Mouse (Mus musculus): Measurements from ENCODE around the gene Cdk11b. TPM values are rescaled to one million over a fixed set of nuclear protein-coding genes. Genes with fewer than 3 reads are reported as not detected.

Gene Cdk11b
- total and polyA plus RNA-seq, 3 experiments, result 56.6 to 249 (median 113) TPM

- TF ChIP-seq POLR2AphosphoS5 (IDR thresholded peaks at IDR 0.05; ENCODE audit: borderline replicate concordance, low read depth, low read length) (no peak), NRF1 (IDR thresholded peaks at IDR 0.05; ENCODE audit: insufficient read depth, low read depth, low read length, poor library complexity, severe bottlenecking) (no peak), MAFK (IDR thresholded peaks at IDR 0.05; ENCODE audit: borderline replicate concordance, low read depth, low read length) (no peak), MEF2A (IDR thresholded peaks at IDR 0.05; ENCODE audit: extremely low read depth, insufficient replicate concordance, low read depth, low read length, poor library complexity, severe bottlenecking) (no peak), CHD1 (IDR thresholded peaks at IDR 0.05; ENCODE audit: low read depth, low read length) (no peak), JUND (IDR thresholded peaks at IDR 0.05; ENCODE audit: low read depth, low read length) (no peak)
- H3K4me1 ChIP-seq (ENCODE audit: control insufficient read depth in 1 of 2, insufficient read depth in 2 of 2, low read length in 2 of 2), result peaks cover 4 to 6% of the 10 kb centered on the region in 2 experiments
- peaks cover 1 to 9% of the 10 kb centered on the region in 2 experiments; a peak in 3 of 4 replicates for H3K36me3 ChIP-seq (ENCODE audit: control insufficient read depth in 1 of 2, insufficient read depth in 2 of 2, low read length in 2 of 2)
- no peak overlapping the region for H3K9ac ChIP-seq (ENCODE audit: control insufficient read depth, low read depth, low read length, poor library complexity, severe bottlenecking)
- no peak overlapping the region for H3K4me3 ChIP-seq (ENCODE audit: control insufficient read depth in 1 of 2, insufficient read depth in 1 of 2, low read depth in 2 of 2, low read length in 2 of 2)
- H3K27me3 ChIP-seq (ENCODE audit: control insufficient read depth in 1 of 2, insufficient read depth in 2 of 2, low read length in 2 of 2), result no peaks in the 10 kb centered on the region
- no peak overlapping the region for H3K27ac ChIP-seq (ENCODE audit: control insufficient read depth, low read depth, low read length)
- no peaks in the 10 kb centered on the region for H3K9me3 ChIP-seq (replicated peaks; ENCODE audit: insufficient read depth, low read length)
- DNase-seq (ENCODE audit: low read depth, low spot score), result no peak
- H3K79me2 ChIP-seq (ENCODE audit: control insufficient read depth, insufficient read depth, low read length, poor library complexity), result no peaks in the 10 kb centered on the region
These were observed 33.5 kb upstream of the Cdk11b start for GRCm38 (mm10) chr4:155591012-155591719.

- Histone ChIP-seq H3K27ac (ENCODE audit: control insufficient read depth, low read depth, low read length) (no peak overlapping the region), H3K9ac (ENCODE audit: control insufficient read depth, low read depth, low read length, poor library complexity, severe bottlenecking) (no peak overlapping the region), H3K4me3 (ENCODE audit: control insufficient read depth in 1 of 2, insufficient read depth in 1 of 2, low read depth in 2 of 2, low read length in 2 of 2) (no peak overlapping the region), H3K36me3 (ENCODE audit: control insufficient read depth in 1 of 2, insufficient read depth in 2 of 2, low read length in 2 of 2) (peaks cover 1 to 17% of the 10 kb centered on the region in 2 experiments; a peak in 3 of 4 replicates), H3K79me2 (ENCODE audit: control insufficient read depth, insufficient read depth, low read length, poor library complexity) (no peaks in the 10 kb centered on the region), H3K9me3 (replicated peaks; ENCODE audit: insufficient read depth, low read length) (no peaks in the 10 kb centered on the region), H3K27me3 (ENCODE audit: control insufficient read depth in 1 of 2, insufficient read depth in 2 of 2, low read length in 2 of 2) (no peaks in the 10 kb centered on the region), H3K4me1 (ENCODE audit: control insufficient read depth in 1 of 2, insufficient read depth in 2 of 2, low read length in 2 of 2) (peaks cover 21 to 23% of the 10 kb centered on the region in 2 experiments)
- DNase-seq (ENCODE audit: low read depth, low spot score), result no peak
- TF ChIP-seq SMC3 (IDR thresholded peaks at IDR 0.05; ENCODE audit: low read depth, low read length) (no peak), POLR2AphosphoS5 (IDR thresholded peaks at IDR 0.05; ENCODE audit: borderline replicate concordance, low read depth, low read length) (no peak), RAD21 (IDR thresholded peaks at IDR 0.05; ENCODE audit: low read depth, low read length) (no peak), CTCF (IDR thresholded peaks at IDR 0.05 in 2 of 3, conservative IDR thresholded peaks at IDR 0.05 in 1 of 3; ENCODE audit: control insufficient read depth in 1 of 3, insufficient read depth in 1 of 3, low read depth in 2 of 3, low read length in 3 of 3, poor library complexity in 1 of 3, severe bottlenecking in 1 of 3) (no peak), RCOR1 (IDR thresholded peaks at IDR 0.05; ENCODE audit: low read depth, low read length) (no peak), HCFC1 (IDR thresholded peaks at IDR 0.05; ENCODE audit: low read depth, low read length) (no peak), TCF12 (IDR thresholded peaks at IDR 0.05; ENCODE audit: low read depth, low read length) (no peak), MXI1 (IDR thresholded peaks at IDR 0.05; ENCODE audit: low read depth, low read length) (no peak), GABPA (IDR thresholded peaks at IDR 0.05; ENCODE audit: low read depth, low read length) (no peak), KAT2A (conservative IDR thresholded peaks at IDR 0.05; ENCODE audit: low read depth, low read length) (no peak), BHLHE40 (IDR thresholded peaks at IDR 0.05; ENCODE audit: borderline replicate concordance, low read depth, low read length) (no peak), ETS1 (IDR thresholded peaks at IDR 0.05; ENCODE audit: low read depth, low read length) (no peak), ELF1 (IDR thresholded peaks at IDR 0.05; ENCODE audit: low read depth, low read length) (no peak), SIN3A (IDR thresholded peaks at IDR 0.05; ENCODE audit: low read length) (no peak), ZNF384 (IDR thresholded peaks at IDR 0.05; ENCODE audit: low read depth, low read length) (no peak), CHD2 (IDR thresholded peaks at IDR 0.05; ENCODE audit: low read length) (no peak), MEF2A (IDR thresholded peaks at IDR 0.05; ENCODE audit: extremely low read depth, insufficient replicate concordance, low read depth, low read length, poor library complexity, severe bottlenecking) (no peak)
These were observed 30.9 kb upstream of the Cdk11b start for GRCm38 (mm10) chr4:155593780-155594179.
